Mouse (Mus musculus) B cell, adult 2 months (primary cell): ENCODE measurements around the gene Mllt10.

ENCODE experiments used
- DNase-seq, 2 experiments: peaks; one replicate each; pipeline ENCODE4 v3.0.0; 2022

Mllt10 gene

GRCm38 (mm10) chr2:18034371-18035250, 20.4 kb upstream of the Mllt10 start:
- no peak for DNase-seq

- no peak for DNase-seq
Measured at GRCm38 (mm10) chr2:18037491-18037890, 17.5 kb upstream of the Mllt10 start, which contains the start of gene A930004D18Rik. Gene A930004D18Rik (minus strand): TSS chr2:18037737.

GRCm38 (mm10) chr2:18038141-18038752, 16.8 kb upstream of the Mllt10 start:
- DNase-seq = no peak

DNA sequence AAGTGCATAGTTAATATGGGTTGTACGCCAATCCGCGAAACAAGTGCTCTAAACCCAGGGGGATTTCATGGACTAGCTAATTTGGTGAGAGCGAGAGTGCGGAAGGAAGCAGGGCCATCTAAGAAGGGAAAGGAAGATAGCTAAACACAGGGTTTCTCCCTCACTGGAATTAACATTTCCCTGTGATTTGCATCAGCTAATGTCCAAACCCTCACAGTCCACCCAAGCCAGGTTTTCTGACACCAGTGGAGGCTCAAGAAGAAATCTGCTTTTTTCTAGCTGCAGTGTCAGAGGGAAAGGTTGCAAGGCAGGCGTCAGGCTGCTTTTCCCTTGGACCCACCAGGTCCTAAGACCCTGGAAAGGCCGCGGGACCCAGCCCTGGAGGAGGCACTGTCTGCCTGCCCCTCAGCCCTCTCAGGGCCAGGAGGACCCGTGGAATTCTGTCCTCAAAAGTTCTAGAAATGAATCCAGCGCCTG, 16.1 kb upstream of the Mllt10 start:
- no peak for DNase-seq

- no peak for DNase-seq
Measured at GRCm38 (mm10) chr2:18039566-18040290, 15.3 kb upstream of the Mllt10 start.

GRCm38 (mm10) chr2:18040347-18041160, 14.5 kb upstream of the Mllt10 start:
- no peak for DNase-seq

GRCm38 (mm10) chr2:18041199-18041885, 13.7 kb upstream of the Mllt10 start:
- no peak for DNase-seq

DNA sequence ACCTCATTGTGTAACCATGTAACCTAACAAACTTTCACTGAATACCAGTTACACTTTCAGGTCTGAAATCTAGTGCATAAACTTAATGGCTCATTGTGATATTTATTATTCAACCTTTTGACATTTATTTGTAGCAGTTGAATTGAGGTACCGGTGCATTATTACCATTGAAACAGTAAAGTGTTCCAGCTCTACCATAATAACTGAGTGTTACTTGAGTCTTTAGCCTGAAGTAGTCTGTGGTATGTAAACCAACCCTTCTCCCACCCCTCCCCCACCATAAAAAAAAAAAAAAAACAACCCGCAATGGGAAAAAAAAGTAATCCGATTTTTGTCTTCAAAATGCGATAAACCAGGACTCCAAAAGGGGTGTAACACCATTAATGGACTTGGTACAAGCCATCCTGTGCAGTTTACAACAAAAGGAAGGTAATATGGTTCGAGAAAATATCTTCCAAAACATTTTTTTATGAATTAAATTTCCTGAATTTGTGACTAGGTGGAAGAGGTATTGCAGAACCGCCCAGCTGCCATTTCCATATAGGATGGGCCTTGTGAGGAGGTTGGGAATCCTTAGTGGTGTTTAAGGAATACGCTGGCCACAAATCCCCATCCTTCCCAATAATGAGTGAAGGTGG, 9.8 kb upstream of the Mllt10 start:
- DNase-seq = no peak

DNA sequence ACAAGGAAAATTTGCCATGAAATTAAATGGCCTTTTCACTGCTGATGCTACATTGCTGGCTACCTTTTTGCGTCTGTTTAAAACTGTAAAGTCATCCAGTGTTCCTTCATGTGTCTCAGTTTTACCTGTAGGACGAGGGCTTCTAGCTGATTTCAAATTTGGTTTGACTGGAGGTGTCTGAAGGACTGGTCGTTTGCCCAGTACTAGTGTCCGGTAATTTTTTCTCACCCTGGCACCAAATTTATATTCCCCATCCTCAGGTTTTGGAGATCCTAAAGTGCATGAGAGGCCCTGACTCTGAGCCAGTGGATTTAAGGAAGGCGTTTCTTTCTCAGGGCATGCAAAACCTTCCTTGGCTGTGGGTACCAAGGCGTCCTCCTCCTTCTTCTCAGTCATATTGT, 9.3 kb upstream of the Mllt10 start:
- no peak for DNase-seq

- no peak for DNase-seq
Measured at GRCm38 (mm10) chr2:18046186-18046585, 8.9 kb upstream of the Mllt10 start.

GRCm38 (mm10) chr2:18046758-18047645, 8.0 kb upstream of the Mllt10 start:
- DNase-seq = peak; percentile 46 to 55

GRCm38 (mm10) chr2:18047646-18048452, 7.2 kb upstream of the Mllt10 start:
- peak; percentile 61 to 70 for DNase-seq

- no peak for DNase-seq
Measured at GRCm38 (mm10) chr2:18048453-18049075, 6.5 kb upstream of the Mllt10 start, which contains the start of gene Skida1. Gene Skida1 (minus strand): TSS chr2:18049051.

GRCm38 (mm10) chr2:18049279-18049821, 5.7 kb upstream of the Mllt10 start:
- DNase-seq = no peak

DNA sequence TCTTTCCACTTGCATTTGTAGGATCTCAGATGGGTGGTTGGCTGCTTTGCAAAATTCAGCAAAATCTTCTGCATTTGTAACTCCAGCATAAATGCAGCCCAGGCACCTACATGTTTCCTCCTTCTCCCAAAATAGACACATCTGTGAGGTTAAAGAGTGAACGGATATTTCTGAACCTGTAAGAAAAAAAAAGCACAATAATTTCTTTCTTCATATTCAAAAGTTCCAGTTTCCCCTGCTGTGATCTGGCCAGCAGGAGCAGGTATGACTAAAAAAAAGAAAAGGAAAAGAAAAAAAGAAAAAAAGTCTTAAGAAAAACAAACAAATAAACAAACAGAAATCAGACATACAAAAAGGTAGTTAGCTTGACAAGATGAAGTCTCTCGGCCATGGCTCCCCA, 5.0 kb upstream of the Mllt10 start:
- no peak for DNase-seq

GRCm38 (mm10) chr2:18050541-18050985, 4.5 kb upstream of the Mllt10 start:
- peak; percentile 37 to 40 for DNase-seq

GRCm38 (mm10) chr2:18051026-18051830, 3.8 kb upstream of the Mllt10 start:
- DNase-seq = no peak

GRCm38 (mm10) chr2:18051831-18052170, 3.2 kb upstream of the Mllt10 start:
- no peak for DNase-seq
